Mouse (Mus musculus) ES-E14 (cell line): ENCODE results near the gene Atg2b.

Experiments
- CHD2 ChIP-seq: IDR thresholded peaks from 2 replicates; pipeline ENCODE4 v1.6.1; 2014; ENCODE audit warnings: mild to moderate bottlenecking, low read depth, low read length, inconsistent platforms
- HCFC1 ChIP-seq: IDR thresholded peaks from 2 replicates; pipeline ENCODE4 v1.6.1; 2012; ENCODE audit warnings: low read length, inconsistent platforms, borderline replicate concordance; ENCODE audit not compliant: insufficient read depth
- MAFK ChIP-seq: IDR thresholded peaks from 2 replicates; pipeline ENCODE4 v1.6.1; 2014; ENCODE audit warnings: mild to moderate bottlenecking, low read depth, low read length, inconsistent platforms; ENCODE audit not compliant: insufficient read depth
- ZC3H11A ChIP-seq: IDR thresholded peaks from 2 replicates; pipeline ENCODE4 v1.6.1; 2012; ENCODE audit warnings: low read depth, mild to moderate bottlenecking, inconsistent platforms, low read length, borderline replicate concordance
- ZNF384 ChIP-seq: IDR thresholded peaks from 2 replicates; pipeline ENCODE4 v1.6.1; 2012; ENCODE audit warnings: low read depth, low read length, inconsistent platforms

DNA sequence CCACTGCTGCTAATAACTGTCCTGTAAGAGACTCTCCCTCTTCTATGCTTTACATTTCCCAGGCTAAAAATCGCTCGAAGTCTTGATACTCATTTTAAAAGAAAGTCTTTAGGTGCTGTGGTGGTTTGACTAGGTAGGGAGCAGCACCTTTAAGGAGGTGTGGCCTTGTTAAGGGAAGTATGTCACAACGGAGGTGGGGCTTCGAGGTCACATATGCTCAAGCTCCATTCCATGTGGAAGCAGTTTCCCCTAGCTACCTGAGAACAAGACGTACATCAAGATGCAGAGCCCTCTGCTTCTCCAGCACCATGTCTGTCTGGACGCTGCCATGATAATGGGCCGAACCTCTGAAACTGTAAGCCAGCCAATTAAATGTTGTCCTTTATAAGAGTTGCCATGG, 6.8 kb downstream of the Atg2b start:
- TF ChIP-seq HCFC1 = no peak
- no peak for TF ChIP-seq ZNF384
- TF ChIP-seq ZC3H11A = no peak
- TF ChIP-seq MAFK = no peak
- TF ChIP-seq CHD2 = no peak
